Mouse (Mus musculus): Measurements from ENCODE around the gene Prkaca.

- TF ChIP-seq CTCF (IDR thresholded peaks at IDR 0.05; ENCODE audit: borderline replicate concordance, control insufficient read depth, extremely low read depth, insufficient read depth, low read length, poor library complexity) (no peak), POLR2A (IDR thresholded peaks at IDR 0.05; ENCODE audit: control insufficient read depth, extremely low read depth, insufficient read depth, low read length, poor library complexity) (no peak)
Measured at GRCm38 (mm10) chr8:84044900-84045299, 72.1 kb downstream of the Prkaca start, which contains the start of gene Rln3.

All from thymus, adult 2 months (tissue).